Mouse (Mus musculus) naive thymus-derived CD4-positive, alpha-beta T cell, adult 2 months (primary cell): ENCODE results near the gene Tspan1.
A peak's percentile ranks its signal among the peaks of the same experiment; 100 is the strongest.

ENCODE experiments used
- DNase-seq: peaks from one replicate; pipeline ENCODE4 v3.0.0-alpha.2; 2011; ENCODE audit warnings: low read depth

Tspan1 gene

GRCm38 (mm10) chr4:116125803-116126386, 41.5 kb downstream of the Tspan1 start:
- no peak for DNase-seq

GRCm38 (mm10) chr4:116123602-116124519, 43.5 kb downstream of the Tspan1 start, which contains the start of the genes Rad54l and Pomgnt1:
Rad54l (minus strand) TSS chr4:116123690.
Pomgnt1 (plus strand) TSS chr4:116123840.
- DNase-seq = peak; percentile 65

- no peak for DNase-seq
Observed at GRCm38 (mm10) chr4:116122762-116123161, 44.6 kb downstream of the Tspan1 start.
